Mouse (Mus musculus) megakaryocyte-erythroid progenitor cell, adult 5-6 weeks (primary cell): Measurements from ENCODE around the gene Ephb6. TPM values are rescaled to one million over a fixed set of nuclear protein-coding genes. Genes with fewer than 3 reads are reported as not detected.

Source experiments
- total RNA-seq, 2 experiments: library from RNA; stranded (forward) in 1 of 2; stranded (reverse) in 1 of 2; fragments of 200-1000, 215-1000 nt in 1 of 2; fragments of >200 nt in 1 of 2; fragmentation: Nextera tagmentation in 1 of 2; gene quantifications; 2 replicates each; pipeline ENCODE4 v1.2.3; 2014 to 2017

Gene Ephb6
- total RNA-seq, 2 experiments from 2014 or later, result 1.5 to 7.2 TPM

Other genes with a start within 250 kb of the Ephb6 start
- not detected in 2 replicates for gene Prss3, start 227.8 kb upstream of the Ephb6 start, total RNA-seq (2014; fragmentation: Nextera tagmentation)
- gene Prss3, start 227.8 kb upstream of the Ephb6 start, total RNA-seq (2017), result not detected in 2 replicates
- not detected in 2 replicates for gene Gm5771, start 213.1 kb upstream of the Ephb6 start, total RNA-seq (2014; fragmentation: Nextera tagmentation)
- not detected in 2 replicates for gene Gm5771, start 213.1 kb upstream of the Ephb6 start, total RNA-seq (2017)
- gene Gm10334, start 159.3 kb upstream of the Ephb6 start, total RNA-seq (2014; fragmentation: Nextera tagmentation), result not detected in 2 replicates
- gene Gm10334, start 159.3 kb upstream of the Ephb6 start, total RNA-seq (2017), result not detected in 2 replicates
- not detected in 2 replicates for gene Prss1, start 146.6 kb upstream of the Ephb6 start, total RNA-seq (2014; fragmentation: Nextera tagmentation)
- gene Prss1, start 146.6 kb upstream of the Ephb6 start, total RNA-seq (2017), result not detected in 2 replicates
- not detected in 2 replicates for gene Prss2, start 83.7 kb upstream of the Ephb6 start, total RNA-seq (2014; fragmentation: Nextera tagmentation)
- gene Prss2, start 83.7 kb upstream of the Ephb6 start, total RNA-seq (2017), result not detected in 2 replicates
- gene Trpv6, start 30.9 kb downstream of the Ephb6 start, total RNA-seq (2014; fragmentation: Nextera tagmentation), result not detected in 2 replicates
- gene Trpv6, start 30.9 kb downstream of the Ephb6 start, total RNA-seq (2017), result not detected in 2 replicates
- gene Trpv5, start 75.3 kb downstream of the Ephb6 start, total RNA-seq (2014; fragmentation: Nextera tagmentation), result 0.82 and 1.5 TPM in 2 replicates
- gene Trpv5, start 75.3 kb downstream of the Ephb6 start, total RNA-seq (2017), result 1.0 TPM in 1 of 2 replicates, not detected in the other
- not detected in 2 replicates for gene Llcfc1, start 78.9 kb downstream of the Ephb6 start, total RNA-seq (2014; fragmentation: Nextera tagmentation)
- gene Llcfc1, start 78.9 kb downstream of the Ephb6 start, total RNA-seq (2017), result not detected in 2 replicates
- gene Kel, start 98.9 kb downstream of the Ephb6 start, total RNA-seq (2014; fragmentation: Nextera tagmentation), result 302 and 549 TPM in 2 replicates
- 63.8 and 132 TPM in 2 replicates for gene Kel, start 98.9 kb downstream of the Ephb6 start, total RNA-seq (2017)
- not detected in 2 replicates for gene Olfr459, start 169.7 kb downstream of the Ephb6 start, total RNA-seq (2014; fragmentation: Nextera tagmentation)
- gene Olfr459, start 169.7 kb downstream of the Ephb6 start, total RNA-seq (2017), result not detected in 2 replicates
- gene Pip, start 242.1 kb downstream of the Ephb6 start, total RNA-seq (2014; fragmentation: Nextera tagmentation), result not detected in 2 replicates
- gene Pip, start 242.1 kb downstream of the Ephb6 start, total RNA-seq (2017), result not detected in 2 replicates
- gene Sval2, start 247.5 kb downstream of the Ephb6 start, total RNA-seq (2014; fragmentation: Nextera tagmentation), result not detected in 2 replicates
- not detected in 2 replicates for gene Sval2, start 247.5 kb downstream of the Ephb6 start, total RNA-seq (2017)